Mouse (Mus musculus): ENCODE results near the gene Kcnmb3. TPM values are rescaled to one million over a fixed set of nuclear protein-coding genes. Genes with fewer than 3 reads are reported as not detected.

Gene Kcnmb3
- polyA plus RNA-seq, 1 experiment from 2014 or later: 0.11 TPM

Other genes with a start within 250 kb of the Kcnmb3 start
- gene Zmat3, start 126.2 kb downstream of the Kcnmb3 start, polyA plus RNA-seq (2016; fragmentation: Nextera tagmentation; extraction: Ambion mirVana): 8.2 and 8.7 TPM in 2 replicates
- gene Pik3ca, start 94.6 kb downstream of the Kcnmb3 start, polyA plus RNA-seq (2016; fragmentation: Nextera tagmentation; extraction: Ambion mirVana): 15.7 and 18.9 TPM in 2 replicates
- gene Zfp639, start 18.0 kb upstream of the Kcnmb3 start, polyA plus RNA-seq (2016; fragmentation: Nextera tagmentation; extraction: Ambion mirVana): 42.2 and 49.7 TPM in 2 replicates
- gene Mfn1, start 37.2 kb upstream of the Kcnmb3 start, polyA plus RNA-seq (2016; fragmentation: Nextera tagmentation; extraction: Ambion mirVana): 43.0 and 49.7 TPM in 2 replicates
- 54.5 and 62.7 TPM in 2 replicates for gene Gnb4, start 124.4 kb upstream of the Kcnmb3 start, polyA plus RNA-seq (2016; fragmentation: Nextera tagmentation; extraction: Ambion mirVana)
- 173 TPM in 2 replicates for gene Actl6a, start 214.1 kb upstream of the Kcnmb3 start, polyA plus RNA-seq (2016; fragmentation: Nextera tagmentation; extraction: Ambion mirVana)
- 293 and 322 TPM in 2 replicates for gene Ndufb5, start 244.8 kb upstream of the Kcnmb3 start, polyA plus RNA-seq (2016; fragmentation: Nextera tagmentation; extraction: Ambion mirVana)
- 32.6 and 36.8 TPM in 2 replicates for gene Mrpl47, start 245.4 kb upstream of the Kcnmb3 start, polyA plus RNA-seq (2016; fragmentation: Nextera tagmentation; extraction: Ambion mirVana)

Data from neural tube, embryonic 12.5 days (tissue).